Mouse (Mus musculus): ENCODE data around the gene Bet1l. TPM values are rescaled to one million over a fixed set of nuclear protein-coding genes. Genes with fewer than 3 reads are reported as not detected.

Gene Bet1l
- total RNA-seq, 1 experiment: 21.6 TPM

DNA sequence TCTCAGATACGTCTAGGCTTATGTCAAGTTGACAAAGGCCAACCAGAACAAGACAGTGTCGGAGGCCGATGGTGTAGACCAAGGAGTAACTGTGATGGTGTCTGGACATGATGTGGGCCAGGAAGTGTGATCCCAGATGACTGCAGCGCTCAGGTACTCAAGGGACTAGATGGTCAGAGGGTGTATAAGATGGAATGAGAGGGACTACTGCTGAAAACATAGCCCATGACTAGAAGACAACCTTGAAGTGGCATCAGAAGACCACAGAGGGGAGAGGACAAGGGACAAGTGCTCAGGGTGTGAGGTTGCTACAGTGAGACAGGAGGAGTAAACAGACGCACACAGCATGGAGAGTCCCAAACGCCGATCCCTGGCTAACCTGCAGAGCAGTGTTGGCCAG is 13.6 kb downstream of the Bet1l start:
- Histone ChIP-seq H3K4me3 (ENCODE audit: insufficient read depth in 1 of 2, low read depth in 1 of 2, low read length in 2 of 2, poor library complexity in 1 of 2, severe bottlenecking in 1 of 2) (no peak overlapping the region), H3K9me3 (ENCODE audit: control insufficient read depth, insufficient read depth, low read depth, low read length) (no peaks in the 10 kb centered on the region)

GRCm38 (mm10) chr7:140840750-140841735 is 16.3 kb downstream of the Bet1l start:
- no peak for TF ChIP-seq MAFK (IDR thresholded peaks at IDR 0.05; ENCODE audit: insufficient read depth, low read depth, low read length)
- TF ChIP-seq HCFC1 (IDR thresholded peaks at IDR 0.05; ENCODE audit: borderline replicate concordance, insufficient read depth, low read length): peak; percentile 21; the same call in 1 of the 2 replicates
- Histone ChIP-seq H3K4me3 (ENCODE audit: insufficient read depth in 1 of 2, low read depth in 1 of 2, low read length in 2 of 2, poor library complexity in 1 of 2, severe bottlenecking in 1 of 2) (peak overlapping the region; percentile 15 to 27; a peak in 2 of 4 replicates), H3K9ac (ENCODE audit: insufficient read depth, low read depth, low read length, poor library complexity, severe bottlenecking) (peak overlapping the region; percentile 35; the same call in 1 of the 2 replicates), H3K4me1 (ENCODE audit: control insufficient read depth in 2 of 2, insufficient read depth in 2 of 2, low read length in 2 of 2, poor library complexity in 1 of 2) (peaks cover 4 to 25% of the 10 kb centered on the region in 2 experiments; a peak in 2 of 4 replicates), H3K9me3 (ENCODE audit: control insufficient read depth, insufficient read depth, low read depth, low read length) (no peaks in the 10 kb centered on the region), H3K36me3 (ENCODE audit: control insufficient read depth, insufficient read depth, low read length, poor library complexity, severe bottlenecking) (peaks cover 4% of the 10 kb centered on the region; the same call in 1 of the 2 replicates), H3K27ac (ENCODE audit: insufficient read depth, low read depth, low read length, poor library complexity, severe bottlenecking) (peak overlapping the region; percentile 71; the same call in 1 of the 2 replicates)
- in situ Hi-C loops (cut with MboI; ENCODE audit: low sequenced_read_pairs in 2 of 2, unreplicated experiment in 2 of 2): loop anchor here (5.0 to 25.0 kb wide), 5 partner anchors 54 to 334 kb away; partner anchors contain the start of genes B4galnt4 (in 1 of the 2), Cox8b (in 1 of the 2) and Rnh1 (in 1 of the 2)
- DNase-seq (ENCODE audit: low read depth, low spot score): no peak

More for the DNA sequence above, 13.6 kb downstream of the Bet1l start:
- Histone ChIP-seq H3K27ac (ENCODE audit: insufficient read depth, low read depth, low read length, poor library complexity, severe bottlenecking) (no peak overlapping the region), H3K36me3 (ENCODE audit: control insufficient read depth, insufficient read depth, low read length, poor library complexity, severe bottlenecking) (no peaks in the 10 kb centered on the region), H3K4me1 (ENCODE audit: control insufficient read depth in 2 of 2, insufficient read depth in 2 of 2, low read length in 2 of 2, poor library complexity in 1 of 2) (peaks cover 4 to 26% of the 10 kb centered on the region in 2 experiments; a peak in 2 of 4 replicates), H3K9ac (ENCODE audit: insufficient read depth, low read depth, low read length, poor library complexity, severe bottlenecking) (no peak overlapping the region)
- DNase-seq (ENCODE audit: low read depth, low spot score): no peak
- no peak for TF ChIP-seq MAFK (IDR thresholded peaks at IDR 0.05; ENCODE audit: insufficient read depth, low read depth, low read length)
- TF ChIP-seq HCFC1 (IDR thresholded peaks at IDR 0.05; ENCODE audit: borderline replicate concordance, insufficient read depth, low read length): no peak
- TF ChIP-seq ZNF384 (IDR thresholded peaks at IDR 0.05; ENCODE audit: low read depth, low read length): no peak
- TF ChIP-seq CHD2 (IDR thresholded peaks at IDR 0.05; ENCODE audit: low read depth, low read length): no peak
- TF ChIP-seq ZC3H11A (IDR thresholded peaks at IDR 0.05; ENCODE audit: borderline replicate concordance, low read depth, low read length): no peak
- in situ Hi-C loops (cut with MboI; ENCODE audit: low sequenced_read_pairs in 2 of 2, unreplicated experiment in 2 of 2): loop anchor here (5.0 to 25.0 kb wide), 5 partner anchors 51 to 331 kb away; partner anchors contain the start of genes B4galnt4 (in 1 of the 2), Cox8b (in 1 of the 2) and Rnh1 (in 1 of the 2)

- H3K4me1 ChIP-seq (ENCODE audit: control insufficient read depth in 2 of 2, insufficient read depth in 2 of 2, low read length in 2 of 2, poor library complexity in 1 of 2): peaks cover 4 to 18% of the 10 kb centered on the region in 2 experiments; a peak in 2 of 4 replicates
- peaks cover 4% of the 10 kb centered on the region; the same call in 1 of the 2 replicates for H3K36me3 ChIP-seq (ENCODE audit: control insufficient read depth, insufficient read depth, low read length, poor library complexity, severe bottlenecking)
- H3K4me3 ChIP-seq (ENCODE audit: insufficient read depth in 1 of 2, low read depth in 1 of 2, low read length in 2 of 2, poor library complexity in 1 of 2, severe bottlenecking in 1 of 2): no peak overlapping the region
- H3K9ac ChIP-seq (ENCODE audit: insufficient read depth, low read depth, low read length, poor library complexity, severe bottlenecking): no peak overlapping the region
- H3K9me3 ChIP-seq (ENCODE audit: control insufficient read depth, insufficient read depth, low read depth, low read length): no peaks in the 10 kb centered on the region
- TF ChIP-seq ZNF384 (IDR thresholded peaks at IDR 0.05; ENCODE audit: low read depth, low read length): no peak
- TF ChIP-seq ZC3H11A (IDR thresholded peaks at IDR 0.05; ENCODE audit: borderline replicate concordance, low read depth, low read length): no peak
- no peak for TF ChIP-seq MAFK (IDR thresholded peaks at IDR 0.05; ENCODE audit: insufficient read depth, low read depth, low read length)
- TF ChIP-seq CHD2 (IDR thresholded peaks at IDR 0.05; ENCODE audit: low read depth, low read length): no peak
- TF ChIP-seq HCFC1 (IDR thresholded peaks at IDR 0.05; ENCODE audit: borderline replicate concordance, insufficient read depth, low read length): no peak
- H3K27ac ChIP-seq (ENCODE audit: insufficient read depth, low read depth, low read length, poor library complexity, severe bottlenecking): no peak overlapping the region
- no peak for DNase-seq (ENCODE audit: low read depth, low spot score)
- in situ Hi-C loops (cut with MboI; ENCODE audit: low sequenced_read_pairs in 2 of 2, unreplicated experiment in 2 of 2): loop anchor here in 1 of 2 experiments (25.0 kb wide), 1 partner anchor 223 kb away; the partner anchor contains the start of gene B4galnt4
Observed at GRCm38 (mm10) chr7:140839556-140839955, 17.8 kb downstream of the Bet1l start.

- peaks cover 0 to 13% of the 10 kb centered on the region in 2 experiments; a peak in 2 of 4 replicates for H3K4me1 ChIP-seq (ENCODE audit: control insufficient read depth in 2 of 2, insufficient read depth in 2 of 2, low read length in 2 of 2, poor library complexity in 1 of 2)
- H3K36me3 ChIP-seq (ENCODE audit: control insufficient read depth, insufficient read depth, low read length, poor library complexity, severe bottlenecking): peaks cover 4% of the 10 kb centered on the region; the same call in 1 of the 2 replicates
- DNase-seq (ENCODE audit: low read depth, low spot score): no peak
- H3K9me3 ChIP-seq (ENCODE audit: control insufficient read depth, insufficient read depth, low read depth, low read length): no peaks in the 10 kb centered on the region
- H3K27ac ChIP-seq (ENCODE audit: insufficient read depth, low read depth, low read length, poor library complexity, severe bottlenecking): no peak overlapping the region
- TF ChIP-seq ZNF384 (IDR thresholded peaks at IDR 0.05; ENCODE audit: low read depth, low read length) (no peak), ZC3H11A (IDR thresholded peaks at IDR 0.05; ENCODE audit: borderline replicate concordance, low read depth, low read length) (no peak), HCFC1 (IDR thresholded peaks at IDR 0.05; ENCODE audit: borderline replicate concordance, insufficient read depth, low read length) (no peak), MAFK (IDR thresholded peaks at IDR 0.05; ENCODE audit: insufficient read depth, low read depth, low read length) (no peak), CHD2 (IDR thresholded peaks at IDR 0.05; ENCODE audit: low read depth, low read length) (no peak)
- no peak overlapping the region for H3K4me3 ChIP-seq (ENCODE audit: insufficient read depth in 1 of 2, low read depth in 1 of 2, low read length in 2 of 2, poor library complexity in 1 of 2, severe bottlenecking in 1 of 2)
- in situ Hi-C loops (cut with MboI; ENCODE audit: low sequenced_read_pairs in 2 of 2, unreplicated experiment in 2 of 2): loop anchor here in 1 of 2 experiments (25.0 kb wide), 1 partner anchor 226 kb away; the partner anchor contains the start of gene B4galnt4
- no peak overlapping the region for H3K9ac ChIP-seq (ENCODE audit: insufficient read depth, low read depth, low read length, poor library complexity, severe bottlenecking)
Observed at GRCm38 (mm10) chr7:140836243-140837115, 20.9 kb downstream of the Bet1l start.
